Mouse (Mus musculus) kidney, postnatal 0 days (tissue): ENCODE results near the gene Sapcd1. TPM values are rescaled to one million over a fixed set of nuclear protein-coding genes. Genes with fewer than 3 reads are reported as not detected.

Source experiments
- ATAC-seq: fragments of 200-750 bp; cut with Nextera tagmentation; replicated peaks from 2 replicates; pipeline ENCODE4 v1.8.0; 2017; ENCODE audit warnings: low read depth, moderate number of reproducible peaks, moderate TSS enrichment, moderate library complexity; ENCODE audit not compliant: low FRiP score
- DNase-seq: peaks from one replicate; pipeline ENCODE4 v3.0.0-alpha.2; 2016; ENCODE audit warnings: low spot score
- H3K27ac ChIP-seq: fragments of 300-500 bp; sonication (generic); 2 replicates; pipeline ENCODE4 v1.5.1; 2014; ENCODE audit warnings: mild to moderate bottlenecking
- H3K27me3 ChIP-seq: fragments of 300-500 bp; sonication (generic); 2 replicates; pipeline ENCODE4 v1.6.1; 2014; ENCODE audit warnings: low read length, mixed read lengths; ENCODE audit not compliant: insufficient read depth
- H3K36me3 ChIP-seq: fragments of 300-500 bp; sonication (generic); 2 replicates; pipeline ENCODE4 v1.6.1; 2014; ENCODE audit warnings: low read length, mixed read lengths; ENCODE audit not compliant: insufficient read depth
- H3K4me1 ChIP-seq: fragments of 300-500 bp; sonication (generic); replicated peaks from 2 replicates; pipeline ENCODE4 v1.6.1; 2014; ENCODE audit warnings: antibody characterized with exemption, low read length, mixed read lengths; ENCODE audit not compliant: insufficient read depth
- H3K4me2 ChIP-seq: fragments of 300-500 bp; sonication (generic); 2 replicates; pipeline ENCODE4 v1.6.1; 2014; ENCODE audit warnings: mild to moderate bottlenecking, low read length, moderate library complexity, mixed read lengths
- H3K4me3 ChIP-seq: fragments of 300-500 bp; sonication (generic); replicated peaks from 2 replicates; pipeline ENCODE4 v1.5.1; 2014; ENCODE audit warnings: low read depth, low read length
- H3K9ac ChIP-seq: fragments of 300-500 bp; sonication (generic); 2 replicates; pipeline ENCODE4 v1.6.1; 2014; ENCODE audit warnings: low read depth, low read length
- H3K9me3 ChIP-seq: fragments of 300-500 bp; sonication (generic); replicated peaks from 2 replicates; pipeline ENCODE4 v1.6.1; 2016; ENCODE audit warnings: low read length, inconsistent platforms, mixed read lengths
- CTCF ChIP-seq: IDR thresholded peaks from 2 replicates; pipeline ENCODE4 v1.5.1; 2016; ENCODE audit warnings: antibody characterized with exemption, low read depth, mild to moderate bottlenecking, moderate library complexity
- WGBS: fragments of 180-500 bp; shearing (Covaris S2); extraction: QIAGEN DNeasy Blood & Tissue Kit; methylation state at CpG from one replicate; pipeline ENCODE4 v1.1.7; 2014; 5-methylcytosine and 5-hydroxymethylcytosine counted together
- polyA plus RNA-seq: library from polyadenylated mRNA; unstranded; fragments of >200 nt; fragmentation: Nextera tagmentation; extraction: Ambion mirVana; gene quantifications from 2 replicates; pipeline ENCODE4 v1.2.1, GENCODE M21; 2015

Sapcd1 gene
- polyA plus RNA-seq, 1 experiment from 2014 or later, result 3.7 TPM

GRCm38 (mm10) chr17:35048932-35049440 lies 21.2 kb upstream of the Sapcd1 start:
- H3K4me3 ChIP-seq, result no peak overlapping the region
- peak overlapping the region; percentile 98 for H3K27ac ChIP-seq
- peaks cover 32% of the 10 kb centered on the region for H3K4me1 ChIP-seq

DNA sequence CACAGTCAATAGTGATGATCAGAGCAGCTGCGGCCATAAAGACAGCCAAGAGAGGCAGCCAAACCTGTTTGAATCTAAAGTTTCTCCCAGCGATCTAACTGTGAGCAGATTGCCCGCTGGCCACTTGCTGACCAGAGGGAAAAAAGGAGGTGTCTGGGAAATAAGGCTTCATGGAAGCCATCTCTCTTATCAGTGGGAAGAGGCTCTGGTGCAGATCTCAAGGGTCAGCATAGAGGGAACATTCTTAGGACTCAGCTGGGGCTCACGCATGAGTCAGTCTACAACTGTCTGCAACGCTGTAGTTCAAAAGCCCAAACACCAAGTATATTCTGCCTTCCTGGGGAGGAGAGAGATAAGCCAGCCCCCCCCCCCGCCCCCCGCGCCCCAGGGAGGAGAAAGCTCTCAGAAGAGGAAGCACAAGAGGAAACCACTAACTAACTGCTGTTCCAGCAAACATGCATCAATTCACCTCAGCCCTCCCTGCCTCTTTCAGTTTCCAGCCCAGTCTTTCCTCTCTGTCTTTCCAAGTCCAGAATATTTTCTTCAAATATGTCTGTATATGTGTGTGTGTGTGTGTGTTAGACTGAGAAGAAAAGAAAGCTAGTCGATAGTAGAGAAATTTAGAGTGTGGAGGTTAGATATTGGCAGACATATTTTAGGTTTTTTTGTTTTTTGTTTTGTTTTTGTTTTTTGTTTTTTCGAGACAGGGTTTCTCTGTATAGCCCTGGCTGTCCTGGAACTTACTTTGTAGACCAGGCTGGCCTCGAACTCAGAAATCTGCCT lies 20.5 kb upstream of the Sapcd1 start:
- peak overlapping the region; percentile 36 for H3K4me2 ChIP-seq
- WGBS, result 27% methylated on average over 11 of the region's 11 CpGs
- peaks cover 11% of the 10 kb centered on the region; the same call in 1 of the 2 replicates for H3K36me3 ChIP-seq
- no peak for ATAC-seq
- no peak overlapping the region for H3K4me3 ChIP-seq
- peak; percentile 63 for DNase-seq
- H3K4me1 ChIP-seq, result peaks cover 32% of the 10 kb centered on the region
- H3K27me3 ChIP-seq, result no peaks in the 10 kb centered on the region
- no peaks in the 10 kb centered on the region for H3K9me3 ChIP-seq
- H3K9ac ChIP-seq, result no peak overlapping the region
- TF ChIP-seq CTCF, result no peak
- H3K27ac ChIP-seq, result peak overlapping the region; percentile 98

More at GRCm38 (mm10) chr17:35048932-35049440, 21.2 kb upstream of the Sapcd1 start:
- H3K27me3 ChIP-seq, result no peaks in the 10 kb centered on the region
- ATAC-seq (no peak), DNase-seq (no peak)
- peak overlapping the region; percentile 81 for H3K4me2 ChIP-seq
- peak overlapping the region; percentile 77; the same call in 1 of the 2 replicates for H3K9ac ChIP-seq
- TF ChIP-seq CTCF, result no peak
- H3K36me3 ChIP-seq, result peaks cover 16% of the 10 kb centered on the region
- WGBS, result 67% methylated on average over 5 of the region's 5 CpGs
- no peaks in the 10 kb centered on the region for H3K9me3 ChIP-seq

GRCm38 (mm10) chr17:35047688-35048087 lies 19.9 kb upstream of the Sapcd1 start:
- ATAC-seq (no peak), DNase-seq (peak; percentile 26)
- TF ChIP-seq CTCF, result no peak
- no peaks in the 10 kb centered on the region for H3K9me3 ChIP-seq
- 0 out of 2 replicates have a peak, but pooled peaks cover 4% of the 10 kb centered on the region for H3K36me3 ChIP-seq
- H3K27ac ChIP-seq, result peak overlapping the region; percentile 98
- no peak overlapping the region for H3K9ac ChIP-seq
- H3K4me1 ChIP-seq, result peaks cover 32% of the 10 kb centered on the region
- WGBS, result 31% methylated on average over 1 of the region's 1 CpGs
- H3K4me3 ChIP-seq, result no peak overlapping the region
- peak overlapping the region; percentile 36 for H3K4me2 ChIP-seq
- no peaks in the 10 kb centered on the region for H3K27me3 ChIP-seq

DNA sequence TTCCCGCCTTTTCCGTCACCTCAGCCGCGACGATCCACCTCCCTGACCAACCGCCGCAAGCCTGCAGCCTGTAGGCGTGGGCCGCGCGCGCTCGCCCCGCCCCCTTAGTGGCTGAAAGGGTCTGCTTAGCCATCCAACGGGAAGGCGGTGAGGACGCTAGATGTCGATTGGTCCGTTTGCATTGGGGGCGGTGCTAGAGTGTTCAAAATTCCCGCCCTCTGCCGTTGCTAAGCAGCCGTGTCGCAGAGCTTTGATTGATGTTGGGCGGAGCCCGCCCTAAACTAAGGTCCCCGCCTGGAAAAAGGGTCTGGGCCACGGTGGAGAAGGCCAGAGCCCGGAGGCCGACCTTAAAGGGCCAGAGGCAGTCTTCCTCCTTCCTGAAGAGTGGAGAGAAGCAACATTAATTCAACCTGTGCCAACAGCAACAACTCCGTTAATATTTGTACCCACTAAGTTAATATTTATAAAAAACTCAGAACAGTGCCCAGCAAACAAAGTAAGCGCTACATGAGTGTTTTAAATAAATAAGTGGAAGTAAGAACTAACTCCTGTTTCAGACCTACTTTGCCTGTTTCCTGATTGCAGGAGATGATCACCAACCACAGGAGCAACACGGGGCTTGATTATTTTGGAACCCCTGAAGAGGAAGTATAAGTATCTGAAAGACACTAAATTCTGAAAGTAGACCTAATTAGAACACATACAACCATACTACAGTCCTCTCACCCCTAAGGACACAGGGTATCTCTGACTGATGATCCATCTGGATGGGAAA lies 19.1 kb upstream of the Sapcd1 start, which contains the start of gene Msh5:
Msh5 (minus strand) TSS at position 65 of the 775 bp plus-strand sequence.
- peak within 1 kb of the TSS; percentile 50 for H3K4me3 ChIP-seq
- peak; percentile 99 for DNase-seq
- ATAC-seq, result peak; percentile 96
- 2% methylated on average over 33 of the region's 33 CpGs for WGBS
- peak within 1 kb of the TSS; percentile 78 for H3K9ac ChIP-seq
- peak within 1 kb of the TSS; percentile 96 for H3K4me2 ChIP-seq
- H3K27me3 ChIP-seq, result no peaks in the 10 kb centered on the region
- no peak for TF ChIP-seq CTCF
- H3K9me3 ChIP-seq, result no peaks in the 10 kb centered on the region
- peak within 1 kb of the TSS; percentile 98 for H3K27ac ChIP-seq
- H3K36me3 ChIP-seq, result no peaks in the 10 kb centered on the region
- peaks cover 32% of the 10 kb centered on the region for H3K4me1 ChIP-seq

GRCm38 (mm10) chr17:35045807-35046680 lies 18.2 kb upstream of the Sapcd1 start:
- H3K4me1 ChIP-seq, result peaks cover 32% of the 10 kb centered on the region
- peak overlapping the region; percentile 78 for H3K9ac ChIP-seq
- H3K4me3 ChIP-seq, result peak overlapping the region; percentile 50
- H3K4me2 ChIP-seq, result peak overlapping the region; percentile 96
- no peaks in the 10 kb centered on the region for H3K27me3 ChIP-seq
- WGBS, result 2% methylated on average over 48 of the region's 48 CpGs
- H3K27ac ChIP-seq, result peak overlapping the region; percentile 88
- H3K9me3 ChIP-seq, result no peaks in the 10 kb centered on the region
- DNase-seq, result peak; percentile 18
- no peaks in the 10 kb centered on the region for H3K36me3 ChIP-seq
- peak; percentile 59 for ATAC-seq
- TF ChIP-seq CTCF, result no peak
